Mouse (Mus musculus) ES-Bruce4 (cell line): ENCODE measurements around the gene AC161166.1.

Experiments used
- CTCF ChIP-seq: IDR thresholded peaks from one replicate; pipeline ENCODE4 v1.8.1; 2011; ENCODE audit warnings: low read depth, low read length
- EP300 ChIP-seq: IDR thresholded peaks from 2 replicates; pipeline ENCODE4 v1.6.1; 2011; ENCODE audit warnings: low read depth, low read length; ENCODE audit not compliant: insufficient read depth
- POLR2A ChIP-seq: IDR thresholded peaks from one replicate; pipeline ENCODE4 v1.8.1; 2011; ENCODE audit warnings: low read length; ENCODE audit not compliant: insufficient read depth

DNA sequence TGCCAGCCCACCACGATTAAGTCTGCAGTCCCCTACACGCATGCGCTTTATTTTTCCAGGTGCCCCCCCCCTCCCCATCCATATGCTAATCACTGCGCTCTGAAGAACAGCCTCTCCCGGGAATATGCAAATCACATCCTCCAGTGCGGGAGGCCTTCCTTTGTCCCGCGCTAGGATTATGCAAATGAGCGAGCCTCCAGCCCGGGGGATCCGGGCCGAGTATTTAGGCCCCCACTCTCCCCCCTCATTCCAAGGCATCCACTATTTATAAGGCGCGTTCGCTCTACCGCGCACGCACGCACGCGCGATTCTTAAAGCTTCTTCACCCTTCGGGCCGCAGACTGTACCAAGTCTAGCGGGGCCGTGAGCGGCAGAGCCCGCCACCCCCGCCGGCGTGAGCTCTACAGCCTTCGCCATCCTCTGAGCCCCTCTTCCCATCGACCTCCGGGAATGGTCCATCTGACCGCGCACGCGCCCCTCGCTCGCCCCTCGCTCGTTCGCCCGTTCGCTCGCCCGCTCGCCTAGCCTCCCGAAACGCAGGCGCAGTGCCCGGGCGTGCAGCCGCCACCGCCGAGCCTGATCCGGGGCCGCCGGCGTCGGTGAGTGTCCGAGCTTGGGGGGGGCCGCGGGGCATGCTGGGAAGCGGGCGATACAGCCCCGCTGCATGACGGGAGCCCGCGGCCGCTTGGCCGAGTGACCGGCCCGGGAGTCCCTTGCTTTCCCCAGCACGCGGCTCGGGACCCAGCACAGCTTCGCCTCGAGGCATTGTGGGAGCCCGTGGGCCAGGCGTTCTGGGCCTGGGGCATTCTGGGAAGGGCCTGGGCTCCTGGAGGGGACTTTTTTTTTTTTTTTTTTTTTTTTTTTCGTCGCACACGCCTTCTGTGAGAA is 5.2 kb downstream of the AC161166.1 start, which contains the start of gene Zfp428:
- TF ChIP-seq EP300 (peak; percentile 67; the same call in 1 of the 2 replicates), CTCF (no peak), POLR2A (peak; percentile 39)
